Mouse (Mus musculus) forebrain, embryonic 15.5 days (tissue): Measurements from ENCODE around the gene Pla2g12b. TPM values are rescaled to one million over a fixed set of nuclear protein-coding genes. Genes with fewer than 3 reads are reported as not detected.

Experiments used
- ATAC-seq: fragments of 200-750 bp; cut with Nextera tagmentation; replicated peaks from 2 replicates; pipeline ENCODE4 v1.8.0; 2017; ENCODE audit warnings: mild to moderate bottlenecking, moderate TSS enrichment, moderate library complexity
- H3K27ac ChIP-seq: fragments of 300-500 bp; sonication (generic); replicated peaks from 2 replicates; pipeline ENCODE4 v1.5.1; 2015; ENCODE audit warnings: mild to moderate bottlenecking, inconsistent platforms
- H3K27me3 ChIP-seq: fragments of 300-500 bp; sonication (generic); 2 replicates; pipeline ENCODE4 v1.6.1; 2015; ENCODE audit warnings: inconsistent platforms
- H3K36me3 ChIP-seq: fragments of 300-500 bp; sonication (generic); 2 replicates; pipeline ENCODE4 v1.6.1; 2015; ENCODE audit warnings: mild to moderate bottlenecking, inconsistent platforms
- H3K4me1 ChIP-seq: fragments of 300-500 bp; sonication (generic); 2 replicates; pipeline ENCODE4 v1.6.1; 2015; ENCODE audit warnings: inconsistent platforms
- H3K4me2 ChIP-seq: fragments of 300-500 bp; sonication (generic); replicated peaks from 2 replicates; pipeline ENCODE4 v1.6.1; 2015; ENCODE audit warnings: mild to moderate bottlenecking, inconsistent platforms
- H3K4me3 ChIP-seq: fragments of 300-500 bp; sonication (generic); 2 replicates; pipeline ENCODE4 v1.5.1; 2015; ENCODE audit warnings: mild to moderate bottlenecking, inconsistent platforms
- H3K9ac ChIP-seq: fragments of 300-500 bp; sonication (generic); replicated peaks from 2 replicates; pipeline ENCODE4 v1.6.1; 2015; ENCODE audit warnings: mild to moderate bottlenecking, inconsistent platforms
- H3K9me3 ChIP-seq: fragments of 300-500 bp; sonication (generic); 2 replicates; pipeline ENCODE4 v1.6.1; 2016; ENCODE audit warnings: inconsistent platforms
- WGBS: fragments of 180-500 bp; shearing (Covaris S2); methylation state at CpG from one replicate; pipeline ENCODE4 v1.1.7; 2015; ENCODE audit warnings: mixed read lengths; 5-methylcytosine and 5-hydroxymethylcytosine counted together
- polyA plus RNA-seq: library from polyadenylated mRNA; unstranded; fragments of >200 nt; fragmentation: Nextera tagmentation; extraction: Ambion mirVana; gene quantifications from 2 replicates; pipeline ENCODE4 v1.2.1, GENCODE M21; 2015

The Pla2g12b gene
- not detected in 2 replicates for polyA plus RNA-seq

DNA sequence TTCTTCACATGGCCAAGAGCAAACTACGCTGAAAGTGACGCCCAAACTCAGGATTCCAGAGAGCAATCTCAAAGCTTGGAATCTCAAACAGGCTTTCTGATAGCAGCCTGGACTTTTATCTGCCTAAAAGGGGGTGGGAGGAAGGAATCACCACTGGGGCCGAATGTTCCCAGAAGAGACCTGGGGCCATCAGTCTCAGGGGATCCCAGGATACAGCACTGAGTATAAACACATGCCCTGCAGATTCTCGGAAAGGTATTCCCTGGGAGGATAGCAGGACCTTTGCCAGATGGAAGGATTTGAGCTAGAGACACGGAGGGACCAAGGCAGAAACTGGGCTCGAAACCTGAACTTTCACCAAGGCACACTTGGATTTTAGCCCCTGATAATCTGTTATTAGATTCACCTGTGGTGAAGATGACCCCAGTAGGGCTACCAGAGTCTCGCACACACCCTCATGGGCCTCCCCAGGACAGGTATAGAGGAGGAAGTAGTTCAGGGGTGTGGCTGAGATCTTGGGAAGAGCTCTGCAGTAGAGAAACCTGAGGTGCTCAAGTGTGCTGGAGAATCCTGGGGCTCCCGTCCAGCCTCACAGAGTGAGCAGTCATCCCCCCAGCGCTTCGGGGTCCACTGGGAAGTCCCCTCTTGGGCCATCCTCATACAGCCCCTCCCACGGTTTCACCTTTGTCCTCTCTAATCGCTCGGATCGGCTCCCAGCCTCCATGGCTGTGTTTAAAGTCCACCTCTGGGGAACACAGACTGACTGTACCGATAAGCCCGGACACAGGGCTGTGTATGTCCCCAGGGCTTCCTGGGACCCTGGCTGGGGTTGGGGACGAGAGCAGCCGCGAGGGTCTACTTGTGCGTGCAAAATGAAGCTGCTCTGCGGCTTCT lies at the start of gene Pla2g12b:
Gene Pla2g12b (plus strand): TSS at position 762 of the 894 bp plus-strand sequence.
- Histone ChIP-seq H3K9me3 (no peaks in the 10 kb centered on the region), H3K4me3 (no peak within 1 kb of the TSS), H3K9ac (no peak within 1 kb of the TSS), H3K27me3 (no peaks in the 10 kb centered on the region), H3K4me1 (no peaks in the 10 kb centered on the region), H3K36me3 (no peaks in the 10 kb centered on the region), H3K27ac (no peak within 1 kb of the TSS), H3K4me2 (no peak within 1 kb of the TSS)
- WGBS = 82% methylated on average over 21 of the region's 21 CpGs
- no peak for ATAC-seq

- Histone ChIP-seq H3K4me1 (no peaks in the 10 kb centered on the region), H3K9me3 (no peaks in the 10 kb centered on the region), H3K27ac (no peak overlapping the region), H3K4me3 (no peak overlapping the region), H3K36me3 (peaks cover 37% of the 10 kb centered on the region), H3K9ac (no peak overlapping the region), H3K27me3 (no peaks in the 10 kb centered on the region), H3K4me2 (no peak overlapping the region)
- WGBS = 26% methylated on average over 12 of the region's 12 CpGs
- no peak for ATAC-seq
Measured at GRCm38 (mm10) chr10:59354120-59354519, 49.3 kb upstream of the Pla2g12b start.

- no peaks in the 10 kb centered on the region for H3K27me3 ChIP-seq
- H3K4me2 ChIP-seq = no peak overlapping the region
- H3K4me3 ChIP-seq = no peak overlapping the region
- no peak overlapping the region for H3K27ac ChIP-seq
- peaks cover 36% of the 10 kb centered on the region for H3K36me3 ChIP-seq
- 85% methylated on average over 8 of the region's 8 CpGs for WGBS
- no peak for ATAC-seq
- H3K9ac ChIP-seq = no peak overlapping the region
- H3K9me3 ChIP-seq = no peaks in the 10 kb centered on the region
- H3K4me1 ChIP-seq = no peaks in the 10 kb centered on the region
Measured at GRCm38 (mm10) chr10:59355020-59355419, 48.4 kb upstream of the Pla2g12b start.

DNA sequence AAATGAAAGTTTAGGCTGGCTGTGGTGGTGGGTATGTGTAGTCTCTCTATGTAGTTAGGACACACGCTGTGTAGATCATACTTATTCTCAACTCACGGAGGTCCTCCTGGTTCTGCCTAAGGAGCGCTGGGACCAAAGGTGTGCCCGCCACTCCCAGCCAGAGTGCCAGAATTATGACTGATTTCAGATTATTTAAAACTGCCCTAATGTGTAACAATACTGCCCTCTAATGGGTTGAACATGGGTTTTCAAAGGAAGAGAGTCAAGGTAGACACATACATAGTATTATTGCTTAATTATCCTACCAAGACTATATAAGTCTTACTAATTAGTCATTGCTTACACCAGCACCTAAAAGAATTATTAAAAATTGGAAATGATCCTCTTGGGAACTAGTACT lies 44.7 kb upstream of the Pla2g12b start:
- Histone ChIP-seq H3K4me2 (no peak overlapping the region), H3K4me1 (no peaks in the 10 kb centered on the region), H3K27me3 (no peaks in the 10 kb centered on the region), H3K36me3 (peaks cover 35% of the 10 kb centered on the region), H3K9me3 (no peaks in the 10 kb centered on the region), H3K4me3 (no peak overlapping the region), H3K27ac (no peak overlapping the region), H3K9ac (no peak overlapping the region)
- 91% methylated on average over 4 of the region's 4 CpGs for WGBS
- ATAC-seq = no peak

DNA sequence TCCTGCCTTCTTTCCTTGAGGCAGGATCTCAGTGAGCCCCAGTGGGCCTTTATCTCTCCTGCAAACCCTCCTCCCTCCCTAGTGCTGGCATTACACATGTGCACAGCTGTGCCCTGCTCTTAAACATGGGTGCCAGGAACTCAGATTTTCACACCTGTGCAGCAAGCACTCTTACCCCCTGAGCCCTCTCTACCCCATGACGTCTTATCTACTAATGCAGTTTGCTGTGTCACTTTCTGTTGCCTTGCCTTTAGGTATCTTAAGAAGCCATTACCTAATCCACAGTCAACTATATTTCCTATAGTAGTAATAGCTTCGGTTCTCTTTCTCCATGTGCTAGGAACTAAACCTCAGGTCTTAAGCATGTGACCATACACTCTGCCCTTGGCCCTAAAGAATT lies 40.3 kb upstream of the Pla2g12b start:
- Histone ChIP-seq H3K9me3 (no peaks in the 10 kb centered on the region), H3K9ac (no peak overlapping the region), H3K27ac (no peak overlapping the region), H3K27me3 (no peaks in the 10 kb centered on the region), H3K4me3 (no peak overlapping the region), H3K4me2 (no peak overlapping the region), H3K36me3 (peaks cover 53% of the 10 kb centered on the region), H3K4me1 (no peaks in the 10 kb centered on the region)
- WGBS = 90% methylated on average over 2 of the region's 2 CpGs
- no peak for ATAC-seq

DNA sequence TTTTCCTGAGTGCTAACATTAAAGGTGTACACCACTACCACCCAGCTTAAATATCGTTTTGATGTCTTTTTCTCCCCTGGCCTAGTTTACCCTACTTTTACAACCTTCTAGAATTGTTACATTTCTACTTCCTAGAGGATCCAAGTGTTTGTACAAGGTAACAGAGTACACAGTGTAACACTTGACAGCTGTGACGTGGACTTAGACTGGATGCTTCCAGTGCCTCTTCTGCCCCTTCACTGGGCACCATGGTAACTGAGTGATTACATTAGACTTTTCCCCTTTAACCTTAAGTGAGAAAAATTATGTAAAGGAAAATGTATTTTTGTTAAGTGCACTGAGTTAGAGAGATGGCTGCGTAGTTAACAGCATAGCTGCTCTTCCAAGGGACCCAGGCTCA lies 38.9 kb upstream of the Pla2g12b start:
- no peaks in the 10 kb centered on the region for H3K27me3 ChIP-seq
- no peaks in the 10 kb centered on the region for H3K9me3 ChIP-seq
- no peaks in the 10 kb centered on the region for H3K4me1 ChIP-seq
- no peak overlapping the region for H3K4me3 ChIP-seq
- H3K4me2 ChIP-seq = no peak overlapping the region
- no peak overlapping the region for H3K9ac ChIP-seq
- H3K36me3 ChIP-seq = peaks cover 62% of the 10 kb centered on the region
- no peak for ATAC-seq
- WGBS = 94% methylated on average over 3 of the region's 3 CpGs
- H3K27ac ChIP-seq = no peak overlapping the region

GRCm38 (mm10) chr10:59365804-59366589 lies 37.5 kb upstream of the Pla2g12b start:
- no peaks in the 10 kb centered on the region for H3K4me1 ChIP-seq
- H3K27ac ChIP-seq = no peak overlapping the region
- no peak overlapping the region for H3K4me3 ChIP-seq
- H3K27me3 ChIP-seq = no peaks in the 10 kb centered on the region
- no peak overlapping the region for H3K9ac ChIP-seq
- WGBS = 74% methylated on average over 5 of the region's 5 CpGs
- ATAC-seq = no peak
- H3K36me3 ChIP-seq = peaks cover 73% of the 10 kb centered on the region
- no peak overlapping the region for H3K4me2 ChIP-seq
- H3K9me3 ChIP-seq = no peaks in the 10 kb centered on the region

- Histone ChIP-seq H3K27me3 (no peaks in the 10 kb centered on the region), H3K9ac (no peak overlapping the region), H3K4me2 (no peak overlapping the region), H3K9me3 (no peaks in the 10 kb centered on the region), H3K36me3 (peaks cover 75% of the 10 kb centered on the region), H3K27ac (no peak overlapping the region), H3K4me3 (no peak overlapping the region), H3K4me1 (no peaks in the 10 kb centered on the region)
- ATAC-seq = no peak
- WGBS = 97% methylated on average over 4 of the region's 4 CpGs
Measured at GRCm38 (mm10) chr10:59366746-59367145, 36.7 kb upstream of the Pla2g12b start.

GRCm38 (mm10) chr10:59367206-59367605 lies 36.3 kb upstream of the Pla2g12b start:
- Histone ChIP-seq H3K4me3 (no peak overlapping the region), H3K27ac (no peak overlapping the region), H3K9me3 (no peaks in the 10 kb centered on the region), H3K27me3 (no peaks in the 10 kb centered on the region), H3K9ac (no peak overlapping the region), H3K4me2 (no peak overlapping the region), H3K4me1 (no peaks in the 10 kb centered on the region), H3K36me3 (peaks cover 71% of the 10 kb centered on the region)
- no peak for ATAC-seq
- WGBS = 85% methylated on average over 4 of the region's 4 CpGs

- H3K36me3 ChIP-seq = peaks cover 63% of the 10 kb centered on the region
- H3K27me3 ChIP-seq = no peaks in the 10 kb centered on the region
- H3K9me3 ChIP-seq = no peaks in the 10 kb centered on the region
- no peak overlapping the region for H3K27ac ChIP-seq
- H3K9ac ChIP-seq = no peak overlapping the region
- 88% methylated on average over 8 of the region's 8 CpGs for WGBS
- ATAC-seq = no peak
- H3K4me3 ChIP-seq = no peak overlapping the region
- no peaks in the 10 kb centered on the region for H3K4me1 ChIP-seq
- no peak overlapping the region for H3K4me2 ChIP-seq
Measured at GRCm38 (mm10) chr10:59368729-59369128, 34.7 kb upstream of the Pla2g12b start.

DNA sequence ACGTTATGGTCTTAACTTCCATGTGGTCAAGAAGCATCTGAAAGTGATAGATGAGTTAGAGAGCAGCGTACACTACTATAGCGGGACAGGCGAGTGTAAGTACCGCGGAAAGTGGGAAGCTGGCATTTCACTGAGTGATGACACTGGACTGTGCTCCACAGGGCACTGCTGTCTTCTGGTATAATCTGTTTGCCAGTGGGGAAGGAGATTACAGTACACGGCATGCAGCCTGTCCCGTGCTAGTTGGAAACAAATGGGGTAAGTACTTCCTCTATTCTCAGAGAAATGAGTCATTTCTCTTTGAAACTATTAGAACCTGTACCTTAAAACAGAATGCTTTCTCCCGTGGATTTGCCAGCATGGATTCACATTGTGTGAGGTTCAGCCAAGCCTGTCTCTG lies 34.0 kb upstream of the Pla2g12b start:
- 91% methylated on average over 9 of the region's 9 CpGs for whole genome bisulfite sequencing
- ATAC-seq = no peak
- H3K36me3 ChIP-seq = peaks cover 60% of the 10 kb centered on the region

GRCm38 (mm10) chr10:59377906-59378305 lies 25.6 kb upstream of the Pla2g12b start:
- Histone ChIP-seq H3K4me2 (no peak overlapping the region), H3K4me1 (no peaks in the 10 kb centered on the region), H3K9me3 (no peaks in the 10 kb centered on the region), H3K27me3 (no peaks in the 10 kb centered on the region), H3K9ac (no peak overlapping the region), H3K4me3 (no peak overlapping the region), H3K36me3 (peaks cover 3% of the 10 kb centered on the region; the same call in 1 of the 2 replicates), H3K27ac (no peak overlapping the region)
- no peak for ATAC-seq
- WGBS = 93% methylated on average over 10 of the region's 10 CpGs

More for the DNA sequence above, 34.0 kb upstream of the Pla2g12b start:
- no peak overlapping the region for H3K9ac ChIP-seq
- H3K27me3 ChIP-seq = no peaks in the 10 kb centered on the region
- H3K27ac ChIP-seq = no peak overlapping the region
- H3K9me3 ChIP-seq = no peaks in the 10 kb centered on the region
- no peak overlapping the region for H3K4me2 ChIP-seq
- no peaks in the 10 kb centered on the region for H3K4me1 ChIP-seq
- no peak overlapping the region for H3K4me3 ChIP-seq
